Mouse (Mus musculus): ENCODE results near the gene Cog8. TPM values are rescaled to one million over a fixed set of nuclear protein-coding genes. Genes with fewer than 3 reads are reported as not detected.

The Cog8 gene
- polyA plus RNA-seq, 1 experiment from 2014 or later: 29.6 TPM

DNA sequence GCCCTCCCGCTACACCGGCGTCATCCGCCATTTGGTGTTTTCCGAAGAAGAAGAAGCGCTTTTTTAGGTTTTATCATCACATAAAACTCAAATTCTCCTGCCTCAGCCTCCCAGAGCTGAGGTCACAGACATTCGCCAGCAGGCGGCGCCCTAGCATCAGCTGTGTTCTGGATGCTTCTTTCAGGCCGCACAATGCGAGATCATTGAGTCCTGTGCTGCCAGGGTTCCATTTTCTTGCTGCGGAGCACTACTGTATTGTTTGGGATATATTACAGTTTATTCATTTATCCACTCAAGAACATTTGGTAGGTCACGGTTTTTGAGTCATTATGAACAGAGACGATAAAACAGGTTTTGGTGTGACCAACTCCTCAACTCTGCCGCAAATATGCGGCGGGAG is 28.9 kb upstream of the Cog8 start:
- Histone ChIP-seq H3K36me3 (ENCODE audit: control insufficient read depth, insufficient read depth, low read length) (peaks cover 48% of the 10 kb centered on the region), H3K4me3 (ENCODE audit: low read length) (no peak overlapping the region)

DNA sequence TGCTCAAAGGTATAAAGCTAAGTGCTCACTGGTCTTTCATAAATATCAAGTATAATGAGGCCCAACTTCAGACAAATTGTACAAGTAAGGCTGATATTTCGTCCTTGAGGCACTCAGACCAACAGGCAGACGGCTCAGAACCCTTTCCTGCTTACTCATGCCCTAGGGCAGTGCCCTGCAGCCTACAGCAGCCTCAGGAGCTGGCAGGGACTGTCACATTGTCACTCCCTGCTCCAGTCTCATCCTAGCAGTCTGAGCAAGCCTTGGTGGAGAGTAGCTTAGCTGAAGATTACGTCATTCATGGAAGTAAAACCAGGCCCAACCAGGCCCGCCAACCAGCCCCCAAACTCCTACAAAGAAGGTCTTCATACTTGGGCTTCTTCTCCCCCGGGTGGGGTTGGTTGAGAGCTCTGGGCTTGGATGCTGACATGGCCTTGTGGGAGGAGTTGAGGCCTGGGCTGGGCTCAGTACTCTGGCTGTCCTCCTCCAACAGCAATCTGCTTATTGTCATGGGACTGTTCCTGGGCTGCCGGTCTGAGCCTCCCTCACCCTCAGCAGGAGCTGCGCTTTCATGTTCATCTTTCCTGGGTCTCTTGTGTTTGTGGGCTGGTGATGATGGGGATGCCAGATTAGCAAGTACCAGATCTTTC is 19.9 kb upstream of the Cog8 start:
- no peak overlapping the region for H3K9ac ChIP-seq (ENCODE audit: low read length)
- no peak for ATAC-seq (ENCODE audit: low read depth)
- H3K36me3 ChIP-seq (ENCODE audit: control insufficient read depth, insufficient read depth, low read length): peaks cover 38% of the 10 kb centered on the region
- no peak overlapping the region for H3K27ac ChIP-seq (ENCODE audit: low read length)
- no peaks in the 10 kb centered on the region for H3K4me1 ChIP-seq (replicated peaks; ENCODE audit: control insufficient read depth, insufficient read depth, low read length)
- 80% methylated on average over 7 of the region's 7 CpGs for WGBS
- H3K27me3 ChIP-seq (ENCODE audit: control insufficient read depth, insufficient read depth, low read depth, low read length): no peaks in the 10 kb centered on the region
- H3K9me3 ChIP-seq (ENCODE audit: control insufficient read depth, low read length): no peaks in the 10 kb centered on the region
- no peak overlapping the region for H3K4me2 ChIP-seq (ENCODE audit: low read depth, low read length)
- H3K4me3 ChIP-seq (ENCODE audit: low read length): no peak overlapping the region

More for the DNA sequence above, 28.9 kb upstream of the Cog8 start:
- WGBS: 97% methylated on average over 17 of the region's 17 CpGs
- Histone ChIP-seq H3K27ac (ENCODE audit: low read length) (no peak overlapping the region), H3K4me2 (ENCODE audit: low read depth, low read length) (no peak overlapping the region), H3K9ac (ENCODE audit: low read length) (no peak overlapping the region), H3K4me1 (replicated peaks; ENCODE audit: control insufficient read depth, insufficient read depth, low read length) (no peaks in the 10 kb centered on the region), H3K27me3 (ENCODE audit: control insufficient read depth, insufficient read depth, low read depth, low read length) (no peaks in the 10 kb centered on the region), H3K9me3 (ENCODE audit: control insufficient read depth, low read length) (no peaks in the 10 kb centered on the region)
- ATAC-seq (ENCODE audit: low read depth): no peak

DNA sequence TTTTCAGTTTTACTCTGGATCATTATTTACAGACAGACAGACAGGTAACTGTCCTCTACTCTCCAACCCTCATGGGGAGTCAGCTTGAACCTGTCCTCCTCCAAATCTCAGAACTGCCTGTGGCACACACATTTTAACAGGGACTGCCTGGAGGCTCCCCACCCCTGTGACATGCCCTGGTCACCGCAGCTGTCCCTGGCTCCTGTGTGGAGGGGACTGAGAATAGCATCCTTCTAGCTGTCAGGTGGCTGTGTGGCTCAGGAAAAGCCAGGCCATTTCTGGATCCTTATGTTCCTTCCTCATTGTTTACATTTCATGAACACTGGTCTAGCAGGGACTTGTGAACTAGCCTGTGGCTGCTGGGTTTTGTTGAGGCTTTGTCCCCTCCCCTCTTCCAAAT is 17.6 kb upstream of the Cog8 start:
- no peak for ATAC-seq (ENCODE audit: low read depth)
- Histone ChIP-seq H3K27ac (ENCODE audit: low read length) (no peak overlapping the region), H3K9me3 (ENCODE audit: control insufficient read depth, low read length) (no peaks in the 10 kb centered on the region), H3K4me1 (replicated peaks; ENCODE audit: control insufficient read depth, insufficient read depth, low read length) (no peaks in the 10 kb centered on the region), H3K27me3 (ENCODE audit: control insufficient read depth, insufficient read depth, low read depth, low read length) (no peaks in the 10 kb centered on the region), H3K9ac (ENCODE audit: low read length) (no peak overlapping the region), H3K36me3 (ENCODE audit: control insufficient read depth, insufficient read depth, low read length) (peaks cover 31% of the 10 kb centered on the region), H3K4me2 (ENCODE audit: low read depth, low read length) (no peak overlapping the region), H3K4me3 (ENCODE audit: low read length) (no peak overlapping the region)
- 90% methylated on average over 1 of the region's 1 CpGs for WGBS

DNA sequence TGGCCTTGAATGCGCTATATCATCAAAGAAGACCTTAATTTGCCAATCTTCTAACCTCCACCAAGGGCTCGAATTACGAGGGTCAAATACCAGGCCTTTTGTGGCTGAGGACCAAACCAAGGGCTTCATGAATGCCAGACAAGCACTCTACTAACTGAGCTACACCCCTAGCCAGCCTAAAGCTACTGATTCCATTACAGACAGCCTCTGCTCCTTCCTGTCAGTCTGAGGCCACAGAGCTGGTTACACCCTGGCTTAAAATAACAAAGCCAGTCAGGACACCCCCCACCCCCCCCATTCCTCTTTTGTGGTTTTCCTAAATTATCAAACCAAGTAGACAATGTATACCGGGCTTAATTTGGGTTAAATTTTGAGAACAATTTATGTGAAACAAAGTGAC is 17.2 kb upstream of the Cog8 start:
- Histone ChIP-seq H3K27me3 (ENCODE audit: control insufficient read depth, insufficient read depth, low read depth, low read length) (no peaks in the 10 kb centered on the region), H3K9ac (ENCODE audit: low read length) (no peak overlapping the region), H3K4me1 (replicated peaks; ENCODE audit: control insufficient read depth, insufficient read depth, low read length) (no peaks in the 10 kb centered on the region), H3K27ac (ENCODE audit: low read length) (no peak overlapping the region), H3K36me3 (ENCODE audit: control insufficient read depth, insufficient read depth, low read length) (peaks cover 30% of the 10 kb centered on the region), H3K4me3 (ENCODE audit: low read length) (no peak overlapping the region), H3K4me2 (ENCODE audit: low read depth, low read length) (no peak overlapping the region), H3K9me3 (ENCODE audit: control insufficient read depth, low read length) (no peaks in the 10 kb centered on the region)
- ATAC-seq (ENCODE audit: low read depth): no peak
- 82% methylated on average over 4 of the region's 4 CpGs for WGBS

DNA sequence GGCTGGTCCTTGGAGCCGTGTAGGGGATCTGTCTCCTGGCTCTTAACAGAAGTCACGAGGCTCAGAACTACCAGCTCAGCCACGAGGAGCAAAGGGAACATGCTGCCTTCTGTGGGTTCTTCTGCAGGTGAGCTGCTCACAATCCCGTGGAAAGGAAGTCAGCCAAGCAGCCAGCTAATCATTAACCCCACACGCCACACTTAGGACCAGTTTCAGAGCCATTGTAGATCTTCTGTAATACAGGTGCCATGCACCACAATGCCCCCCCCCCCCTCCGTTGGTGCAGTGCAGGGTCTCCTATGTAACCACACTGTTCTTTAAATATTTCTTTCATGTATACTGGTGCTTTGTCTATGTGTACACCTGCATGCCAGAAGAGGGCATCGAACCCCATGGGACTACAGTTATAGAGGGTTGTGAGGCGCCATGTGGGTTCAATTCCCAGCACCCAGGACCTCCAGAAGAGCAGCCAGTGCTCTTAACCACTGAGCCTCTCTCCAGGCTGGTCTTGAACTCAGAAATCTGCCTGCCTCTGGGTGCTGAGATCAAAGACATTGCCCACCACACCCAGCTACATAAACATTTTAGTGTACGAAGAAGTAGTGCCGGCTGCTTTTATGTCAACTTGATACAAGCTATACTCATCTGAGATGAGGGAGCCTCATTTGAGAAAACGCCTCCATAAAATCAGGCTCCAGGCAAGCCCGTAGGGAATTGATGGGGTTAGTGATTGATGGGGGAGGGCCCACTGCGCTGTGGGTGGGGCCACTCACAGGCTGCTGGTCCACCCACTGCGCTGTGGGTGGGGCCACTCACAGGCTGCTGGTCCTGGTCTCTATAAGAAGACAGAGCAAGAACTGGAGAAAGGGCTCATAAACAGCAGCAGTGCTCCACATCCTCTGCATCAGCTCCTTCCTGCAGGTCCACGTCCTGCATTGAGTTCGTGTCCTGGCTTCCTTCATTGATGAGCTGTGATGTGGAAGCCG is 9.3 kb upstream of the Cog8 start, which contains the start of gene Tmed6:
Gene Tmed6, minus strand, starts transcription at position 134 of the 986 bp plus-strand sequence.
- H3K9me3 ChIP-seq (ENCODE audit: control insufficient read depth, low read length): no peaks in the 10 kb centered on the region
- no peaks in the 10 kb centered on the region for H3K27me3 ChIP-seq (ENCODE audit: control insufficient read depth, insufficient read depth, low read depth, low read length)
- no peak within 1 kb of the TSS for H3K4me3 ChIP-seq (ENCODE audit: low read length)
- WGBS: 39% methylated on average over 17 of the region's 17 CpGs
- no peak within 1 kb of the TSS for H3K27ac ChIP-seq (ENCODE audit: low read length)
- no peak for ATAC-seq (ENCODE audit: low read depth)
- H3K4me2 ChIP-seq (ENCODE audit: low read depth, low read length): no peak within 1 kb of the TSS
- H3K4me1 ChIP-seq (replicated peaks; ENCODE audit: control insufficient read depth, insufficient read depth, low read length): no peaks in the 10 kb centered on the region
- H3K9ac ChIP-seq (ENCODE audit: low read length): no peak within 1 kb of the TSS
- H3K36me3 ChIP-seq (ENCODE audit: control insufficient read depth, insufficient read depth, low read length): peaks cover 9% of the 10 kb centered on the region; the same call in 1 of the 2 replicates

DNA sequence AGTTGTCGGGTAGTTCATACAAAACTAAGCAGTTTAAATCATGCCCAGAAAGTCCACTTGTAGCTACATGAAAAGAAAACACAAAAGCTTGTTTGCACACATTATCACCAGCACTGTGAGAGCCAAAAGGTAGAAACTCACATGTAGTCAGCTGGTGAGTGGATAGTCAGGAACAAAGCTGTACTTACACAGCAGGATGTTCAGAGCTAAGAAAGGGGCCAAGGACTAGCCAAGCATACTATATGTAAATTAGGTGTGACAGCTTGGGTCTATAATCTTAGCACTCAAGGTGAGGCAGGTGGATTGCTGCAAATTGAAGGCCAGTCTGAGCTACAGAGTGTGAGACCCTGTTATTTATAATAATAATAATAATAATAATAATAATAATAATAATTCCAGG is 6.1 kb upstream of the Cog8 start:
- Histone ChIP-seq H3K27ac (ENCODE audit: low read length) (no peak overlapping the region), H3K4me1 (replicated peaks; ENCODE audit: control insufficient read depth, insufficient read depth, low read length) (peaks cover 4% of the 10 kb centered on the region), H3K9ac (ENCODE audit: low read length) (no peak overlapping the region), H3K36me3 (ENCODE audit: control insufficient read depth, insufficient read depth, low read length) (peaks cover 9% of the 10 kb centered on the region; the same call in 1 of the 2 replicates), H3K4me2 (ENCODE audit: low read depth, low read length) (no peak overlapping the region), H3K9me3 (ENCODE audit: control insufficient read depth, low read length) (no peaks in the 10 kb centered on the region), H3K27me3 (ENCODE audit: control insufficient read depth, insufficient read depth, low read depth, low read length) (no peaks in the 10 kb centered on the region), H3K4me3 (ENCODE audit: low read length) (no peak overlapping the region)
- no peak for ATAC-seq (ENCODE audit: low read depth)
- 93% methylated on average over 1 of the region's 1 CpGs for WGBS

GRCm38 (mm10) chr8:107056973-107057369 is 482 bp upstream of the Cog8 start:
- peaks cover 17% of the 10 kb centered on the region for H3K4me1 ChIP-seq (replicated peaks; ENCODE audit: control insufficient read depth, insufficient read depth, low read length)
- ATAC-seq (ENCODE audit: low read depth): peak; percentile 68
- H3K9me3 ChIP-seq (ENCODE audit: control insufficient read depth, low read length): no peaks in the 10 kb centered on the region
- H3K4me3 ChIP-seq (ENCODE audit: low read length): peak overlapping the region; percentile 97
- peak overlapping the region; percentile 91 for H3K4me2 ChIP-seq (ENCODE audit: low read depth, low read length)
- WGBS: under 1% methylated on average over 33 of the region's 33 CpGs
- H3K36me3 ChIP-seq (ENCODE audit: control insufficient read depth, insufficient read depth, low read length): peaks cover 21% of the 10 kb centered on the region
- peak overlapping the region; percentile 81 for H3K9ac ChIP-seq (ENCODE audit: low read length)
- peak overlapping the region; percentile 30; the same call in 1 of the 2 replicates for H3K27ac ChIP-seq (ENCODE audit: low read length)
- H3K27me3 ChIP-seq (ENCODE audit: control insufficient read depth, insufficient read depth, low read depth, low read length): no peaks in the 10 kb centered on the region

DNA sequence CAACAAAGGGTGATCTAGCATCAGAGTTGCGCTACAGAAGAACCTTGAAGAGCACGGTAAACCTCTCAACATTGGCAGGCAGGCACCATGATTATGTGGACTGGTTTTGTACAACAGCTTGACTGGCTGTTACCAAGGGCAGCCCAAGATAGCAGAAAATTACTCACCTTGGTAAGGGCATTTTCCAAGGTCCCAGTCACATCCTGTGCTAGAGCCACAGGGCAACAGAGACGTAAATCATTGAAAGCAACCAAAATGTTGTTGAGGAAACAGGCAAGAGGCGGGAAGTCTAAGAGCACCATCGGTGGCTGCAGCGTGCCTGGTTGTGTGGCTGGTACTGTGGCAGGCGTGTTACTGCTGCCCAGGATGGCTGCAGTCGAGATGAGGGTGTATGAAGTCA is 4.4 kb downstream of the Cog8 start:
- no peaks in the 10 kb centered on the region for H3K9me3 ChIP-seq (ENCODE audit: control insufficient read depth, low read length)
- peaks cover 28% of the 10 kb centered on the region for H3K36me3 ChIP-seq (ENCODE audit: control insufficient read depth, insufficient read depth, low read length)
- 94% methylated on average over 8 of the region's 8 CpGs for WGBS
- no peak overlapping the region for H3K4me3 ChIP-seq (ENCODE audit: low read length)
- H3K9ac ChIP-seq (ENCODE audit: low read length): no peak overlapping the region
- no peak for ATAC-seq (ENCODE audit: low read depth)
- peaks cover 13% of the 10 kb centered on the region for H3K4me1 ChIP-seq (replicated peaks; ENCODE audit: control insufficient read depth, insufficient read depth, low read length)
- no peak overlapping the region for H3K4me2 ChIP-seq (ENCODE audit: low read depth, low read length)
- H3K27me3 ChIP-seq (ENCODE audit: control insufficient read depth, insufficient read depth, low read depth, low read length): no peaks in the 10 kb centered on the region
- H3K27ac ChIP-seq (ENCODE audit: low read length): no peak overlapping the region

DNA sequence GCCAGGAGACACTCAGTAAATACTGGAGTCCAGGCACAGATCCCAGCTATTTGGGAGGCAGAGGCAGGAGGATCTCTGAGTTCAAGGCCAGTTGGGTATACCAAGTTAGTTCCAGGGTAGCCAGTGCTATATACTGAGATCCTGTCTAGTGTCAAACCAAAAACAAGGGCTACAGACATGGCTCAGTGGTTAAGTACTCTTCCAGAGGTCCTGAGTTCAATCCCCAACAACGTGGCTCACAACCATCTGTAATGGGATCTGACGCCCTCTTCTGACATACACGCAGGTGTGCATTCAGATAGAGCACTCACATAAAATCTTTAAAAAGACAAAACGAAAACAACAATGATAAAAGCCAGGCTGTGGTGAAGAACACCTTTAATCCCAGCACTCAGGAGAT is 7.0 kb downstream of the Cog8 start:
- H3K4me1 ChIP-seq (replicated peaks; ENCODE audit: control insufficient read depth, insufficient read depth, low read length): peaks cover 6% of the 10 kb centered on the region; the same call in 1 of the 2 replicates
- ATAC-seq (ENCODE audit: low read depth): no peak
- H3K9ac ChIP-seq (ENCODE audit: low read length): no peak overlapping the region
- 95% methylated on average over 4 of the region's 4 CpGs for WGBS
- H3K9me3 ChIP-seq (ENCODE audit: control insufficient read depth, low read length): no peaks in the 10 kb centered on the region
- H3K4me3 ChIP-seq (ENCODE audit: low read length): no peak overlapping the region; the same call in 1 of the 2 replicates
- peak overlapping the region; percentile 80 for H3K4me2 ChIP-seq (ENCODE audit: low read depth, low read length)
- H3K27ac ChIP-seq (ENCODE audit: low read length): no peak overlapping the region
- H3K36me3 ChIP-seq (ENCODE audit: control insufficient read depth, insufficient read depth, low read length): peaks cover 47% of the 10 kb centered on the region
- H3K27me3 ChIP-seq (ENCODE audit: control insufficient read depth, insufficient read depth, low read depth, low read length): no peaks in the 10 kb centered on the region
